Mouse (Mus musculus): ENCODE measurements around the gene Plcb4.
"Not testable (repeated sequence)": the region's sequence is repeated elsewhere in the genome, so short reads cannot be mapped to it uniquely, and the experiment has no call there.

Plcb4 gene

GRCm38 (mm10) chr2:135673649-135674048, 14.8 kb downstream of the Plcb4 start:
- DNase-seq (ENCODE audit: low read depth, low spot score): no peak

GRCm38 (mm10) chr2:135675284-135675683, 16.5 kb downstream of the Plcb4 start:
- no peak for DNase-seq (ENCODE audit: low read depth, low spot score)

- no peak for DNase-seq (ENCODE audit: low read depth, low spot score)
Measured at GRCm38 (mm10) chr2:135676978-135677501, 18.2 kb downstream of the Plcb4 start.

DNA sequence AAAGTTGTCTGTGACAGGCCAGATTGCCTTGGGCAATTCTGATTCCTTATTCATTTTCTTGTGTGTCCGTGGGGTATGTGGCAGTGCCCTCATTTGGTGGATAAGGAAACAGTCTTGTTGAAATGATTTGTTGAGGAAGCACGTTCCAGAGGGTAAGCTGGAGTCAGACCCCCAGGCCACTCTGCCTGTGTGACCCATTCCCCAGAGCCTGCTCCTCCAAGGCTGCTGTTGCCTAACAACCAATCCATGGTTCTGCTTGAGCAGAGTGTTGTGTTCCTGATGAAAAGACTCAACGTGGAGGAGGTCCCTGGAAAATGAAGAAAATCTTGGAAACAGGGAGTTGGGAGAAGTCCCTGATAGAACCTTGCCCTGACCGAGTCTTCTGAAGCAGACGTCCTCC, 18.8 kb downstream of the Plcb4 start:
- no peak for DNase-seq (ENCODE audit: low read depth, low spot score)

DNA sequence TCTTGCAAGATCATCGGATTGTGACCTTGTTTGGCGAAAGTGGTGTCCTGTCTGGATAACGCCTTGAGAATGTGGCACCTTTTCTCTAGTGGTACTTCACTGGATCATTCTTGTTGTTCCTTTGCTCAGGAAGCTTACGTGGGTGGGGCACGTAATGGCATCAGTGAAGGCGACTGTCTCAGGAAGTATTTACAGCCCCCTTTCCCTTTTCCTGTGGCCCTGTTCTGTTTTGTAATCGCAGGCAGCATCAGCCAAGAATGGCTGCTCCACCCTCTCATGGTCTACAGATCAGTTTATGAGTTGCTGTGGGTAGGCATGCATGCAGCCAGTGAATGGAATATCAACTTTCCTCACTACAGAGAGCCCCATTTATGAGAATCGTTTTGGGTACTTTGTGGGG, 21.2 kb downstream of the Plcb4 start:
- no peak for DNase-seq (ENCODE audit: low read depth, low spot score)

GRCm38 (mm10) chr2:135680406-135681134, 21.8 kb downstream of the Plcb4 start:
- no peak for DNase-seq (ENCODE audit: low read depth, low spot score)

GRCm38 (mm10) chr2:135683684-135684440, 25.1 kb downstream of the Plcb4 start:
- DNase-seq (ENCODE audit: low read depth, low spot score): no peak

- no peak for DNase-seq (ENCODE audit: low read depth, low spot score)
Measured at GRCm38 (mm10) chr2:135686692-135687091, 27.9 kb downstream of the Plcb4 start.

DNA sequence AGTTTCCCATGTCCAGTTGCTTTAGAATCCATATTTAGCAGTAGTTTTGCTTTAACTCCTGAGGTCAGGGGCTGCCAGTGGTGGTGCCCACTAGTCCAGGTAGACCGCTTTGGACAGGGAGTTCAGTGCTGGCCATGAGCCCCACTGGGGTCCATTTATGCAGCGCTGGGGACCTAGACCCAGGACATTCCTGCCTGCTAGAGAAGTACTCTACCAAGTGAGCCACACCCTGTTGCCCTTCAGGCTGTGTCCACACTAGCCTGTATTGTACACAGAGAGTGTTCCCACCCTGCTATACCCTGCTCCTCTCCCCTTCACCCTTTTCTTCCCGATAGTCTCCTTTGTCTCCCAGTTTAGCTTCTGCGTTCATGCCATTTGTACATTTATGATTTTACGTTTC, 28.8 kb downstream of the Plcb4 start:
- DNase-seq (ENCODE audit: low read depth, low spot score): no peak

DNA sequence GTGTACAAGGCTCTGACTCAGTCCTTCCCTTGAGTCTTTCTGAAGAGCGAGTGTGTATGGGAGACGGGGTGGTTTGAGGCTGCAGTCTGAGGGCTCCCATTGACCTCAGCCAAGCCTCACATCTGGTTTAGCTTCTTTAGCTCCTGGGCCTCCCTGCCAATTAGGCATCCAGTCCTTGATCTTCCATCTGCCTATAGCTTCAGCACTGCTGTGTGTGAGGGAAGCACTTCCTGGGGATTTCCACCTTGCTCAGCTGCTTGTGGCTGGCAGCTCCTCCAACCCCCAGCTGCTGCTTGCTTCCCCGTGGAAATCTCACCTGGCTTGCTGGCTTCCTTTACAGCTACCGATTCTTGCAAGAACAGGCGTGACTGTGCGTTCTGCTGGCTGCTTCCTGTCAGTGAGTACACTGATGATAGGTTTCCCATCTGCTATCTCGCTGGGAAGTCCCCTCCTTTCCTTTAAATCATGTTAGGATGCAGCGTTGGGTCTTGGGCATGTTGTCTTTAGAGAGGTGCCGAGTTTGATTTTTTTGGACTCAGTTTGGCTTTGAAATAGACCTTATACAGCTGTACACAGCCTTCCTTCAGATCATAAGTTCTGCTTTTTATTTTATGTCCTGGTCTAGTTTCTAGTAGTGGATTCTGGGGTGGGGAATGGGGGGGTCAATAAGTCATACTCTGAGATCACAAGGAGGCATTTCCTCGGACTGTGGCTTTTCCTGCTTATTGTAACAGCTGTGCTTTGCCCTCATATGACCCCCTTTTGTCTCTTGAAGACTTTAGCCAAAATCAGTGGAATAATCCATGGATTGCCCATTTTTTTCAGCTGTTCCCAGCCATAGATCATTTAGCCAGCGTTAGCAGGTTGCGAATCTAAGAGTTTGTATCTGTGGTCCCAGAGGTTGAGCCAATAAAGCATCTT, 34.0 kb downstream of the Plcb4 start:
- DNase-seq (ENCODE audit: low read depth, low spot score): no peak

- no peak for DNase-seq (ENCODE audit: low read depth, low spot score)
Measured at GRCm38 (mm10) chr2:135700686-135701413, 42.0 kb downstream of the Plcb4 start.

- DNase-seq (ENCODE audit: low read depth, low spot score): no peak
Measured at GRCm38 (mm10) chr2:135704673-135705072, 45.9 kb downstream of the Plcb4 start.

DNA sequence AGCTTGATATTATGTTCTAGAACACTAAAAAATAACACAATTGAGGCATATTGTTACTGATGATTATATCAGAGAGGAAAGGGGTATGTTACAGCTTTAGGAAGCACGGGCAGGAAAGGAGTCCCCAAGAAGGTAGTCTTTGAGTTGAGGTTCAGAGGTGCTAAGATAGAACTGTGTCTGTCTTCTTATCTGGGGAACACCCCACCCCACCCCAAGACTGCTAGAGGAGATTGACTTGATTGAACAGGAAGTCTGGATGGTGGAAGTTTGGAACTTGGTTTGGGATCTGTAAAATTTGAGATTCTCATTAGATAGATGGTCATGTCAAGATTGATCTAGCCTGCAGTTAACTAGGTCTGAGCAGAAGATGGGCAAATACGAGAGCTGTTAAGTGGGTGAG, 48.5 kb downstream of the Plcb4 start:
- no peak for DNase-seq (ENCODE audit: low read depth, low spot score)

DNA sequence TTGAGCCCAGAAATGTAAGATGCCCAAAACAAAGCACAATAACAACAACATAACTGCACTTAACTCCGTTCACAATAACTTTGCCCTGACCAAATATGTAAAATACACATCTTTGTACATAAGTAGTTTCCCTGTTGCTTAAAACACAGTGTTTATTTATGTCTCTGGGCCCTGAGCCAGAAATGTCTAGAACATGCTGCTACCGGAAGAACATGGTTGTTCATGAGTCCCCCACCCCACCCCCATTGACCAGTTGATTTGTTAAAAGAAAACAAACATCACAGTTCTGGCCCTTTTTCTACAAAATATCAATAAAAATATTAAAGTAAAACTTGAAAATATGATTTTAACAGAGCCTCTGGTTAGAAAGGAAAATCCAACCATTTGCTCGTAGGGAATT, 49.6 kb downstream of the Plcb4 start:
- no peak for DNase-seq (ENCODE audit: low read depth, low spot score)

DNA sequence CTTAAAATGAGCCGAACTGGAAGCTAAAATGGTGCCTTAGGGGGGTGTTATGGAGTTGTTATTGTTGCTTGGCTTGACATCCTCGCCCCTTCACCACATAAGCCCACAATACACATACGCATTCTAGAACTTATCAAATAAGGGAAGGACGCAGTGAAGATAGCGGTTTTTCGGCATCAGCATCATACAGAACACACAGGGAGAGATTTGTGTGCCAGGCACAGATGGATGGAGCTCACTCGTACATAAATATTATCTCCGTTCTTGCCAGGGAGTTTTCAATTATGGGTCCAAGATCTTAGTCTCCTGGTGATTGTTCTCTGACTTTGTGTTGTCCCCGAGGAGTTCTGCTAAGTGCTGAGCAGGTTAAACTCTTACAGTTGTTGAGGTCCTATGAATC, 50.0 kb downstream of the Plcb4 start:
- DNase-seq (ENCODE audit: low read depth, low spot score): no peak

DNA sequence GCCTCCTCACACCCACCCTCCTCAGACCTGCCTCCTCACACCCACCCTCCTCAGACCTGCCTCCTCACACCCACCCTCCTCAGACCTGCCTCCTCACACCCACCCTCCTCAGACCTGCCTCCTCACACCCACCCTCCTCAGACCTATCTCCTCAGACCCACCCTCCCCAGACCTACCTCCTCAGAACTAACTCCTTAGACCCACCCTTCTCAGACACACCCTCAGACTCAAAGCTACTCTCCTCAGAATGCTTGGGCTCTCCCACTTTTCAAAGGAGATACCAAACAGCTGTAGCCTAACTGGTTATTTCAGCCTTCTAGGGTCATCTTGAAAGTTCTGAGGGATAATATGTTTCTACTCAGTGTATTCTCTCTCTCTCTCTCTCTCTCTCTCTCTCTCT, 50.9 kb downstream of the Plcb4 start:
- DNase-seq (ENCODE audit: low read depth, low spot score): not testable (repeated sequence)

GRCm38 (mm10) chr2:135711049-135711924, 52.5 kb downstream of the Plcb4 start:
- DNase-seq (ENCODE audit: low read depth, low spot score): no peak

DNA sequence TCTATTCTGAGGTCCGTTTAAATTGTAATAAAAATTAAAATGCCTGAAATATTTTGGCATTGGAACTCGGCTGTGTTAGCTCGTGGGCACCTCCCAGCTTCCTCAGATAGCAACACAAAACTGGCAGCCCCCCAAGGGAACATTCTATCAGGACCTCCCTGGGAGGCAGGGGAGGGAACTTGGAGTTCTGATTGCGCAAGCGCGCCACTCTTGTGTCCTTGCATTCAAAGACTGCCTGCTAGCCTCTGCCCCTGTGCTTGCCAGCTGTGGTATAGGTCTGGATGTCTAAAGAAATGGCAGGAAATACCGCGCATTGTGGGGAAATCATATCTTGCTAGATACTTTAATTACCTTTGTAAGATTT, 53.1 kb downstream of the Plcb4 start:
- DNase-seq (ENCODE audit: low read depth, low spot score): no peak

DNA sequence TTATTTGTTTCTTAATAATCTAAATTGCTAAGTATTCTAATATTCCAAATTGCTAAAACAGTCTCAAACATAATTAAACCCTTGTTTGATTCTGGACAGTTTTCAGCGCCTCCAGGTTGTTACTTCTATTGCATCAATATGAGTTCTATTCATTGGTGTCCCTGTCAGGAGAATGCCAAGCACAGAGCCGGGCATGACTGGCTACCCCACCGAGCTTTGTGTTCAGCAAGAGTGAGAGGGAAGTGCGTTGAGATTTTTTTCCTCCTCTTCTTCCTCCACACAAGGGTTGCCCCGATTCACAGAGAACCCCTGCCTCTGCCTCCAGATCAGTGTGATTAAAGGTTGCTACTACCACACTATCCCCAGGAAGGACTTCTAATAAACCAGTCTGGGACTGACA, 53.5 kb downstream of the Plcb4 start:
- DNase-seq (ENCODE audit: low read depth, low spot score): no peak

- DNase-seq (ENCODE audit: low read depth, low spot score): no peak
Measured at GRCm38 (mm10) chr2:135712921-135713320, 54.1 kb downstream of the Plcb4 start.

Measured in A20 (cell line).